Mouse (Mus musculus) NIH3T3 (cell line): ENCODE measurements around the gene Ckap2l.

Source experiments
- DNase-seq: peaks from one replicate; pipeline ENCODE4 v3.0.0-alpha.2; 2012; ENCODE audit warnings: low read depth

Gene Ckap2l

GRCm38 (mm10) chr2:129296671-129297588 lies at the start of gene Ckap2l:
Gene Ckap2l, minus strand, starts transcription at chr2:129297212.
- peak; percentile 98 for DNase-seq

GRCm38 (mm10) chr2:129338138-129338621 lies 41.2 kb upstream of the Ckap2l start:
- DNase-seq = no peak

GRCm38 (mm10) chr2:129333471-129333870 lies 36.5 kb upstream of the Ckap2l start:
- DNase-seq = no peak

GRCm38 (mm10) chr2:129330540-129330939 lies 33.5 kb upstream of the Ckap2l start:
- peak; percentile 82 for DNase-seq

- DNase-seq = no peak
These were observed 33.0 kb upstream of the Ckap2l start for GRCm38 (mm10) chr2:129330024-129330423.

- no peak for DNase-seq
These were observed 31.2 kb upstream of the Ckap2l start for GRCm38 (mm10) chr2:129328238-129328637.

GRCm38 (mm10) chr2:129324216-129324615 lies 27.2 kb upstream of the Ckap2l start:
- no peak for DNase-seq

GRCm38 (mm10) chr2:129322117-129322635 lies 25.2 kb upstream of the Ckap2l start:
- no peak for DNase-seq

GRCm38 (mm10) chr2:129320033-129320605 lies 23.1 kb upstream of the Ckap2l start:
- no peak for DNase-seq

GRCm38 (mm10) chr2:129315831-129316230 lies 18.8 kb upstream of the Ckap2l start:
- DNase-seq = no peak

- DNase-seq = no peak
These were observed 17.9 kb upstream of the Ckap2l start for GRCm38 (mm10) chr2:129314880-129315279.

- DNase-seq = no peak
These were observed 16.9 kb upstream of the Ckap2l start for GRCm38 (mm10) chr2:129313934-129314333.

GRCm38 (mm10) chr2:129309836-129310235 lies 12.8 kb upstream of the Ckap2l start, which contains the start of gene Il1a:
Gene Il1a, minus strand, starts transcription at chr2:129309972.
- DNase-seq = no peak

- DNase-seq = no peak
These were observed 9.0 kb upstream of the Ckap2l start for GRCm38 (mm10) chr2:129306020-129306419.

GRCm38 (mm10) chr2:129297589-129297982 lies 574 bp upstream of the Ckap2l start:
- DNase-seq = peak; percentile 66

- peak; percentile 22 for DNase-seq
These were observed 926 bp downstream of the Ckap2l start for GRCm38 (mm10) chr2:129296086-129296485.

GRCm38 (mm10) chr2:129295075-129295474 lies 1.9 kb downstream of the Ckap2l start:
- DNase-seq = no peak

GRCm38 (mm10) chr2:129273823-129274222 lies 23.2 kb downstream of the Ckap2l start:
- no peak for DNase-seq

- no peak for DNase-seq
These were observed 26.4 kb downstream of the Ckap2l start for GRCm38 (mm10) chr2:129270621-129271020.

- DNase-seq = no peak
These were observed 27.0 kb downstream of the Ckap2l start for GRCm38 (mm10) chr2:129269986-129270385.

- no peak for DNase-seq
These were observed 27.8 kb downstream of the Ckap2l start for GRCm38 (mm10) chr2:129269161-129269643.

GRCm38 (mm10) chr2:129267738-129268137 lies 29.3 kb downstream of the Ckap2l start:
- no peak for DNase-seq

GRCm38 (mm10) chr2:129265316-129265715 lies 31.7 kb downstream of the Ckap2l start:
- DNase-seq = no peak
